Mouse (Mus musculus): ENCODE measurements around the gene Arhgap18. TPM values are rescaled to one million over a fixed set of nuclear protein-coding genes. Genes with fewer than 3 reads are reported as not detected.

Arhgap18 gene
- polyA plus RNA-seq, 1 experiment, result 2.3 TPM

DNA sequence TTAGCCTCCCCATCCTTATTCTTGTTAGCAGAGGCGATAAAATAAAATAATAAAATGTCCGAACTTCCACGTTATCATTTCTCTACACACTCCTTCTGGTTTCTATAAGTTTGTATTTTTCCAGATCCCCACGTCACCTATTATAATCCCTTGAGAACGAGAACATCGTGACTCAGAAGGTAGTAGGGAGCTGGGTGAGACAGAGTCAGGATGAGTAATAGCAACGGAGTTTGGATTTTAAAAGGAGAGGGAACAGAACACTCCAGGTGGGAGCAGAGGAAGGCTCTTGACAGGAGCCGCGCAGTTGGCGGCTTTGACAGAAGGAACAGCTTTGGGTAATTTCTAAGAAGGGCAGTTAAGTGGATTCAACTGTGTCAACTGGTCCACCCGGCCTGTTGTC, 124.1 kb downstream of the Arhgap18 start:
- H3K4me3 ChIP-seq (ENCODE audit: control insufficient read depth, insufficient read depth, low read length), result no peak overlapping the region
- H3K36me3 ChIP-seq (ENCODE audit: control insufficient read depth, insufficient read depth, low read length), result no peaks in the 10 kb centered on the region
- TF ChIP-seq CTCF (IDR thresholded peaks at IDR 0.05; ENCODE audit: borderline replicate concordance, control insufficient read depth, extremely low read depth, insufficient read depth, low read length, poor library complexity) (no peak), POLR2A (IDR thresholded peaks at IDR 0.05; ENCODE audit: control insufficient read depth, extremely low read depth, insufficient read depth, low read length, poor library complexity) (no peak)
- no peak for DNase-seq
- no peak overlapping the region for H3K27ac ChIP-seq (ENCODE audit: control insufficient read depth, insufficient read depth, low read length)
- H3K4me1 ChIP-seq (replicated peaks; ENCODE audit: control insufficient read depth, insufficient read depth, low read length), result no peaks in the 10 kb centered on the region
- no peaks in the 10 kb centered on the region for H3K27me3 ChIP-seq (ENCODE audit: control insufficient read depth, insufficient read depth, low read length)
- 99% methylated on average over 11 of the region's 11 CpGs for WGBS

- DNase-seq, result no peak
- no peaks in the 10 kb centered on the region for H3K36me3 ChIP-seq (ENCODE audit: control insufficient read depth, insufficient read depth, low read length)
Measured at GRCm38 (mm10) chr10:26878924-26879600, 125.8 kb downstream of the Arhgap18 start.

GRCm38 (mm10) chr10:26884949-26885348, 131.7 kb downstream of the Arhgap18 start:
- no peak overlapping the region for H3K4me3 ChIP-seq (ENCODE audit: control insufficient read depth, insufficient read depth, low read length)
- 97% methylated on average over 8 of the region's 8 CpGs for WGBS
- TF ChIP-seq POLR2A (IDR thresholded peaks at IDR 0.05; ENCODE audit: control insufficient read depth, extremely low read depth, insufficient read depth, low read length, poor library complexity) (no peak), CTCF (IDR thresholded peaks at IDR 0.05; ENCODE audit: borderline replicate concordance, control insufficient read depth, extremely low read depth, insufficient read depth, low read length, poor library complexity) (no peak)
- H3K27me3 ChIP-seq (ENCODE audit: control insufficient read depth, insufficient read depth, low read length), result no peaks in the 10 kb centered on the region
- H3K27ac ChIP-seq (ENCODE audit: control insufficient read depth, insufficient read depth, low read length), result no peak overlapping the region
- H3K36me3 ChIP-seq (ENCODE audit: control insufficient read depth, insufficient read depth, low read length), result no peaks in the 10 kb centered on the region
- H3K4me1 ChIP-seq (replicated peaks; ENCODE audit: control insufficient read depth, insufficient read depth, low read length), result no peaks in the 10 kb centered on the region
- no peak for DNase-seq

More at GRCm38 (mm10) chr10:26878924-26879600, 125.8 kb downstream of the Arhgap18 start:
- TF ChIP-seq CTCF (IDR thresholded peaks at IDR 0.05; ENCODE audit: borderline replicate concordance, control insufficient read depth, extremely low read depth, insufficient read depth, low read length, poor library complexity) (no peak), POLR2A (IDR thresholded peaks at IDR 0.05; ENCODE audit: control insufficient read depth, extremely low read depth, insufficient read depth, low read length, poor library complexity) (no peak)
- Histone ChIP-seq H3K27ac (ENCODE audit: control insufficient read depth, insufficient read depth, low read length) (no peak overlapping the region), H3K4me3 (ENCODE audit: control insufficient read depth, insufficient read depth, low read length) (no peak overlapping the region), H3K27me3 (ENCODE audit: control insufficient read depth, insufficient read depth, low read length) (no peaks in the 10 kb centered on the region), H3K4me1 (replicated peaks; ENCODE audit: control insufficient read depth, insufficient read depth, low read length) (no peaks in the 10 kb centered on the region)
- WGBS, result 87% methylated on average over 9 of the region's 9 CpGs

DNA sequence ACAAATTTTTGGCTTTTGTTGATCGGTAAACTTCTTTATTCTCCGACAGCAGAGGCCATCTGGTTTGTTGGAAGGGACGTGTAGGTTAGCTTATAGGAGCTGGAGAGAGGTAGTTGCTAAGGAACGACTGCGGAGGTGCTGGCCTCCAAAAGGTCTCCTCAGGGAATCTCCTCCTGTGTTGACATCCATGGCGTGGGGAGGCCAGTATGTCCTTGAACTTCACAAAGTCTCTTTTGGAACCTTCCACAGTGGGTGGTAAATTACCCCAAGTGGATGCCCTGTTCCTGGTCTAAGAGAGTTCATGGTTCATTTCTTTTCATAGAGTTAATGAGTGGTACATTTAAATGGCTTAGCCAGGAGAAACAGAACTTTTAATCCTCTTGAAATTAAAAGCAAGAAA, 136.0 kb downstream of the Arhgap18 start:
- WGBS, result 92% methylated on average over 6 of the region's 6 CpGs
- no peaks in the 10 kb centered on the region for H3K27me3 ChIP-seq (ENCODE audit: control insufficient read depth, insufficient read depth, low read length)
- H3K36me3 ChIP-seq (ENCODE audit: control insufficient read depth, insufficient read depth, low read length), result no peaks in the 10 kb centered on the region
- H3K27ac ChIP-seq (ENCODE audit: control insufficient read depth, insufficient read depth, low read length), result no peak overlapping the region
- no peak for TF ChIP-seq POLR2A (IDR thresholded peaks at IDR 0.05; ENCODE audit: control insufficient read depth, extremely low read depth, insufficient read depth, low read length, poor library complexity)
- TF ChIP-seq CTCF (IDR thresholded peaks at IDR 0.05; ENCODE audit: borderline replicate concordance, control insufficient read depth, extremely low read depth, insufficient read depth, low read length, poor library complexity), result no peak
- no peaks in the 10 kb centered on the region for H3K4me1 ChIP-seq (replicated peaks; ENCODE audit: control insufficient read depth, insufficient read depth, low read length)
- H3K4me3 ChIP-seq (ENCODE audit: control insufficient read depth, insufficient read depth, low read length), result no peak overlapping the region
- DNase-seq, result no peak

- TF ChIP-seq CTCF (IDR thresholded peaks at IDR 0.05; ENCODE audit: borderline replicate concordance, control insufficient read depth, extremely low read depth, insufficient read depth, low read length, poor library complexity), result no peak
- TF ChIP-seq POLR2A (IDR thresholded peaks at IDR 0.05; ENCODE audit: control insufficient read depth, extremely low read depth, insufficient read depth, low read length, poor library complexity), result no peak
- Histone ChIP-seq H3K36me3 (ENCODE audit: control insufficient read depth, insufficient read depth, low read length) (no peaks in the 10 kb centered on the region), H3K4me1 (replicated peaks; ENCODE audit: control insufficient read depth, insufficient read depth, low read length) (no peaks in the 10 kb centered on the region), H3K4me3 (ENCODE audit: control insufficient read depth, insufficient read depth, low read length) (no peak overlapping the region), H3K27ac (ENCODE audit: control insufficient read depth, insufficient read depth, low read length) (no peak overlapping the region), H3K27me3 (ENCODE audit: control insufficient read depth, insufficient read depth, low read length) (no peaks in the 10 kb centered on the region)
- WGBS, result 92% methylated on average over 2 of the region's 2 CpGs
- no peak for DNase-seq
Measured at GRCm38 (mm10) chr10:26889754-26890153, 136.5 kb downstream of the Arhgap18 start.

- Histone ChIP-seq H3K36me3 (ENCODE audit: control insufficient read depth, insufficient read depth, low read length) (no peaks in the 10 kb centered on the region), H3K27ac (ENCODE audit: control insufficient read depth, insufficient read depth, low read length) (no peak overlapping the region), H3K4me3 (ENCODE audit: control insufficient read depth, insufficient read depth, low read length) (no peak overlapping the region), H3K4me1 (replicated peaks; ENCODE audit: control insufficient read depth, insufficient read depth, low read length) (no peaks in the 10 kb centered on the region), H3K27me3 (ENCODE audit: control insufficient read depth, insufficient read depth, low read length) (no peaks in the 10 kb centered on the region)
- peak; percentile 74 for DNase-seq
- WGBS, result 17% methylated on average over 4 of the region's 4 CpGs
- TF ChIP-seq CTCF (IDR thresholded peaks at IDR 0.05; ENCODE audit: borderline replicate concordance, control insufficient read depth, extremely low read depth, insufficient read depth, low read length, poor library complexity) (no peak), POLR2A (IDR thresholded peaks at IDR 0.05; ENCODE audit: control insufficient read depth, extremely low read depth, insufficient read depth, low read length, poor library complexity) (no peak)
Measured at GRCm38 (mm10) chr10:26890269-26890955, 137.2 kb downstream of the Arhgap18 start.
